Mouse (Mus musculus): ENCODE measurements at regions not wholly inside any gene's neighbourhood (a gene's known extent, or its start where the extent isn't known, plus 50 kb on each side); places are given as distances from the start of the nearest gene placed in this dataset.

GRCm38 (mm10) chr13:43865036-43865435, 80.5 kb downstream of the Cd83 start:
- TF ChIP-seq CTCF (IDR thresholded peaks at IDR 0.05; ENCODE audit: control insufficient read depth, insufficient read depth, low read length) (no peak), POLR2A (IDR thresholded peaks at IDR 0.05; ENCODE audit: borderline replicate concordance, control insufficient read depth, low read depth, low read length) (no peak)

All from bone marrow, adult 2 months (tissue).